Mouse (Mus musculus) gastrocnemius, postnatal 10 days (tissue): Measurements from ENCODE around the gene Slc12a4. TPM values are rescaled to one million over a fixed set of nuclear protein-coding genes. Genes with fewer than 3 reads are reported as not detected.
A peak's percentile ranks its signal among the peaks of the same experiment; 100 is the strongest.
"Not testable (repeated sequence)": the region's sequence is repeated elsewhere in the genome, so short reads cannot be mapped to it uniquely, and the experiment has no call there.

Source experiments
- DNase-seq: peaks from one replicate; pipeline ENCODE4 v3.0.0; 2021; ENCODE audit warnings: mixed read lengths
- long read RNA-seq, 2 experiments: library from polyadenylated mRNA; stranded (forward); transcript quantifications; one replicate each; pipeline ENCODE4 v2.0.0; 2021
- total RNA-seq, 2 experiments: library from RNA; stranded (reverse); gene quantifications; 2 replicates each; pipeline ENCODE4 v1.2.3; 2021

Gene Slc12a4
- total RNA-seq: 10 to 100 TPM; 18.7 to 26.6 TPM
- long read RNA-seq, experiment 1, transcript Slc12a4-202 (24 exons, 3,755 nt): major isoform, 53 of 79 reads
- long read RNA-seq, experiment 1, partial matches to known transcripts: 5 of 79 reads
- long read RNA-seq, experiment 1, other reads (novel, unspliced or antisense): 18 of 79 reads
- long read RNA-seq, experiment 2, transcript Slc12a4-202 (24 exons, 3,755 nt): major isoform, 30 of 40 reads
- long read RNA-seq, experiment 2, partial matches to known transcripts: 5 of 40 reads
- long read RNA-seq, experiment 2, other reads (novel, unspliced or antisense): 5 of 40 reads

DNA sequence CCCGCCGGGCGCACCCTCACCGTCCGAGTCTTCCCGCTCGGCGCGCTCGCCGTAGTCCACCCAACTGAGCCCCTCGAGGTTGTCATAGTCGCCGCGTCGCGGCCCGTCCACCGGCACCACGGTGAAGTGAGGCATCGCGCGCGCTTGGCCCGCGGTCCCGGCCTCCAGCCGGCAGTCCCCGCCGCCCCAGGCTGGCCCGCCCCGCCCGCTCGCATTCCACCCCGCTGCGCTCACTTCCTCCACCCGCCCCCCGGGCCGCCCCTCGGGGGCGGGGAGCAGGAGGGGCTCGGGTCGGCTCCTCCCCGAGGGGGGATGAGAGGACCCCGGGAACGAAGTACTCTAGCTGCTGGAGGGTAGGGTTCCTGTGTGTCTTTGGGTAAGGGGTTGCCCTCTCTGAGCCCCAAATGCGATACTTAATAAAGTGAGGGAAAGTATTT lies at the start of gene Slc12a4:
Gene Slc12a4 (minus strand): TSS at position 193 of the 437 bp plus-strand sequence.
- DNase-seq: peak; percentile 83

DNA sequence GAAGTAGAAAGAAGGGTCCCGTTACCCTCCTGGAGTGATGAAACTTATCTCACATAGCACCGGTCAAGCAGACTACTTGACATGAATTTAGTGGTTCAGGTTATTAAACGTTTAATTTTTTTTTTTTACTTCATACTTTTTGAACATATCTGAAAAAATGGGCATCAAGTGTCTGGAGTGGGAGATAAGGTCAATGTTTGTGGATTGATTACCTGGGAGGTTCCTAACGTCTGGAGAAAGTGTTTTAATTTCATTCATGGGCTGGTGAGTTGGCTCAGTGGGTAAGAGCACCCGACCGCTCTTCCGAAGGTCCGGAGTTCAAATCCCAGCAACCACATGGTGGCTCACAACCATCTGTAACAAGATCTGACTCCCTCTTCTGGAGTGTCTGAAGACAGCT lies 46.3 kb upstream of the Slc12a4 start:
- not testable (repeated sequence) for DNase-seq

DNA sequence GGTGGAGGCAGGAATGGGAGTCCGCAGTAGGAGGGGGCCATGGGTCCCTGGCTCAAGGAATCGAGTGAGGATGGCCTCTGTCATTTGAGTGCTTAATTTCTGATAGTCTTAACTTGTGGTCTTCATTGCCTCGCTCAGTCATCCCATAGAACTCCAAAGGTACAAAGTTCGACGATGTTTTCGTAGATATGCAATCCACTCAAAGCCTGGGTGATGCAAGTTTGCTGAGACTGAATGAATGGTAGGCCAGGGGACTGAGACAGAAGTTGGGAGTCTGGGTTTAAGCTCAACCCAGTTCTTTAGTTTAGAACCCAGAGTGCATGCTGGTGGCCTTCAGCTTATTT lies 45.7 kb upstream of the Slc12a4 start, which contains the start of gene Ddx28:
Gene Ddx28 (minus strand): TSS at position 240 of the 344 bp plus-strand sequence.
- DNase-seq: no peak

DNA sequence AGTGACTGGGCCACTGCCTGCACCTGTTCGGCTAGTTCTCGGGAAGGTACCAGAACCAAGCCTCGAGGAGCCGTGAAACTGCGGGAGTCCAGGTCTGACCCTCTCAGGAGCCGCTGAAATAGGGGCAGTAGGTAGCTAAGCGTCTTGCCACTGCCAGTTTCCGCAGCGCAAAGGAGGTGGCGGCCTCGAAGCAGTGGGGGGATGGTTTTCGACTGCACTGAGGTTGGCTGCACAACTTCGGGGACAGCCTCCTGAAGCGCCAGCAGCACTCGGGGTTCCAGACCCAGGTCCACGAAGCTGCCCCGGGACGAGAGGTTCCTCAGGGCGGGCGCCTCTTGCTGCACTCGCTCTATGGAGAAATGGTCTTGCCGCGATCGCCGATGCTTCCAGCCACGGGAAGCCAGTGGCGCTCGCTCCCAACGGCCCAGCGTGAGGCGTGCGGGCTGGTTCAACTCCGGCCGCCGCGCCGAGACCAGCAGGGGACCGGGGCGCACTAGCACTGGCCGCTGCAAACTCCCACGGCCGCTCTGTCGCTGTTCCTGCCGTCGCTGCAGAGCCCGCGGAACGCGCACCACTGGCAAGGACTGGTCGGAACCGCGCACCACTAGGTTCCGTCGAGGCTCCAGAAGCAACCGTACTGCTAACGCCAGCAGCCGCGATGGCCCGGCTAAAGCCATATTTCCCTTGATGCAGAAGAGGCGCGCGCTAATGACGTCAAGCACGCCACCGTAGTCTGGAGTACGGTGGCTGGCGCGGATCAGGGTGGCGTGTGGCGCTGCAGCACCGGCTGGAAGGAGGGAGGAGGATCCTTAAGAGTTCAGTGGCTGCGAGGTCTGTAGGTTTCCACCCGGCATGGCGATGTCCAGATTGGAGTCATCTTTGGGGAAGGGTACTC lies 45.1 kb upstream of the Slc12a4 start:
- DNase-seq: peak; percentile 91

DNA sequence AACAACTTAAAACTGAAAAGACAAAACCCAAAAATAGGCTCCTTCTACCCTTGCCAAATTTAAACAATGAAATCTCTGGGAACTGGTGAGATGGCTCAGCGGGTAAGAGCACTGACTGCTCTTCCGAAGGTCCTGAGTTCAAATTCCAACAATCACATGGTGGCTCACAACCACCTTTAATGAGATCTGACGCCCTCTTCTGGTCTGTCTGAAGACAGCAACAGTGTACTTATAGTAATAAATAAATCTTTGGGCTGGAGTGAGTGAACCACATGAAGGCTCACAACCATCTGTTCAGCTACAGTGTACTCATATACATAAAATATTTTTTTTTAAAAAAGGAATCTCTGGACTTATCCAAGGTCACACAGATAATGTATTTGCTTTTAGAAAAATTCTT lies 42.0 kb upstream of the Slc12a4 start:
- not testable (repeated sequence) for DNase-seq

DNA sequence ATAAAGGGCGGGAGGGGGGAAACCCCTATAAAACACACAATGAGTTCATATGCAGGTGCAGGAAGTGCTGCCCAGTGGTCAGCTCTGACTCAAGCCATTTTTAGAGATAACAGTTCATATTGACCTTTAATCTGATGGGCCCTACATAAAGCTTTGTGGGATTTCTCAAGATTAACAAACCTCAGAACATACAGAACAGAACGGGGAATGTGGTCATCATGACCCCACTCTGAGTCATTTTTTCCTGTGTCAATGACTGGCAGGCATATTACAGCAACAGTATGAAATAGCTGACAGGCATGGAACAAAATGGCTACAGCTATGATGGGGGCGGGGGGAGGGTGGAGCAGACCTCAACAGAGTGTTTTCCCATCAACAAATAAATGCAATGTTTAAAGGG lies 41.2 kb upstream of the Slc12a4 start:
- no peak for DNase-seq

DNA sequence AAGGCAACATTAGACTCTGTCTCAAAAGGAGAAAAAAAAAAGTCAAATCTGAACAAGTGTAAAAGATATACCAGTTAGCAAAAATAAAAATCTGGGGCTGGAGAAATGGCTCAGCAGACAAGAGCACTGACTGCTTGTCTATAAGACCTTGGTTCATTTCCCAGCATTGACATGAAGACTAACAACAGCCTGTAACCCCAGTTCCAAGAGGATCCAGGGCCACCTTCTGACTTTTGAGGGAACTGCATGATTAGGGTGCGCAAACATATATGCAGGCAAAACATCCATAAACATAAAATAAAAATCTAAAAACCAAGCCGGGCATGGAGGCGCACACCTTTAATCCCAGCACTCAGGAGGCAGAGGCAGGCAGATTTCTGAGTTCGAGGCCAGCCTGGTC lies 40.5 kb upstream of the Slc12a4 start:
- DNase-seq: no peak

DNA sequence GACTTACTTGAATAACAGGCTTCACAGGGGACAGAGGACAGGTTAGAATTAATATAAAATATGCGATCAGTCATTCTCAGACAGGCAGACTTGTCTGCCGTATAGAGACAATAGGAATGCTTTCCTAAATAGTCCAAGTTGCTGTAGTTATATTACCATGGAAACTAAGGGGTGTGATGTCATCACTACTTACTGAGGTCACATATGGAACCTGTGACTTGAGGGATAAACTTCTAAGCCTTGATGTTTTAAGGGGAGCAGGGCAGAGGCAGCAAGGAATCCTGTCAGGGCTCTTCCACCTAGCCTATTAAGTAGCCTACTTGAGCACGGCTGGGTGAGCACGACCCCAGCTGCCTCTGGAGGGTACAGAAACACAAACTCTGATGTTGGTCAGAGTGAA lies 40.0 kb upstream of the Slc12a4 start, which contains the start of gene Dpep2nb:
Gene Dpep2nb (minus strand): TSS at position 101 of the 400 bp plus-strand sequence.
- DNase-seq: no peak

DNA sequence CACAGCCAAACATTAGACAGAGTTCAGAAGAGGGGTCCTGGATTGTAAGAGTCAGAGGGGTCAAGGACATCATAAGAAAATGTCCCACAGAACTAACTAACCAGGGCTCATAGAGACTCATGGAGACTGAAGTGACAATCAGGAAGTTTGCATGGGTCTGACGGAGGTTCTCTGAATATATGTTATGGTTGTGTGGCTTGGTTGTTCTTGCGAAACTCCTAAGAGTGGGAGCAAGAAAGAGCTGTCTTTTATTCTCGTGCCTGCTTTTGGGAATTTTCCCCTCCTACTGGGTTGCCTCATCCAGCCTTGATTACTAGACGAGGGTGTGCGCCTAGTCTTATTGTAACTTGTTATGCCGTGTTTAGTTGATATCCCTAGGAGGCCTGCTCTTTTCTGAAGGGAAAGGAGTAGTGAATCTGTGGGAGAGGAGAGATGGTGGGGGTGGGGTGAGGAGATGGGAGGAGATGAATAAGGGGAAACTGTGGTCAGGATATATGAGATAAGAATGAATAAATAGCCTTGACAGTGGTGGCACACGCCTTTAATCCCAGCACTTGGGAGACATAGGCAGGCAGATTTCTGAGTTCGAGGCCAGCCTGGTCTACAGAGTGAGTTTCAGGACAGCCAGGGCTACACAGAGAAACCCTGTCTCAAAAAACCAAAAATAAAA lies 38.8 kb upstream of the Slc12a4 start:
- no peak for DNase-seq

DNA sequence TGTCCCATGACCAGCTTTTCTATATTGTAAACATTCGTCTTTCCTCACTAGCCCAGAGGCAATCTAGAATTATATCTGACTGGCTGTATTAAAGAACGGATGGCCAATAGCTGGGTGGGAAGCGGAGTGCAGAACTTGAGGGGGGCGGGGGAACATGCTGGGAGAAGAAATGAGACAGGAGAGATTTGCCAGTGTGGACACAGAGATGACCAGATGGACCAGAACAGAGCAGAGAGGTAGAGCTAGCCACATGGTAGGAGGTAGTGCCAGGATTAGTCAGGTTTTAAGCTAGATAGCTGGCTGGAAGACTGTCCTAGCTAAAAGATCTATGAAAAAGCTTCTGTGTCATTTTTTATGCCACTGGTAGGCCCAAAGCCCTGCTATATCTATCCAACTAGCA lies 36.0 kb upstream of the Slc12a4 start:
- DNase-seq: no peak

DNA sequence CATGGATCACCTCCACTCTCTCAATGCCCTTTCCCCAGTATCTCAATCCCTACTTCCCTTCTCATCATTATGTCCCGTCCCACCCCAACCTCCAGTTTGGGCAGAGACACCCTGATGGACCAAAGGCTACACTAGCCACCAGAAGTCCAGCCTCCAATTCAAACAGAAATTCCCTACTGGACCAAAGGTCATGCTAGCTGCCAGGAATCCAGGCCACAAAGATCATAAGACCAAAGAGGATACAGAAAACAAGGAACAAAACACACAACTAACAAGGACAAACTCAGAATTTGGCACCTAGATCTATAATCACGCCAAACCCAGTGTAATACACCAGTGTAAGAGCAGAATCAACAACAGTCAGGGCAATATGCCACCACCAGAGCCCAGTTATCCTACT lies 33.1 kb upstream of the Slc12a4 start:
- DNase-seq: no peak

DNA sequence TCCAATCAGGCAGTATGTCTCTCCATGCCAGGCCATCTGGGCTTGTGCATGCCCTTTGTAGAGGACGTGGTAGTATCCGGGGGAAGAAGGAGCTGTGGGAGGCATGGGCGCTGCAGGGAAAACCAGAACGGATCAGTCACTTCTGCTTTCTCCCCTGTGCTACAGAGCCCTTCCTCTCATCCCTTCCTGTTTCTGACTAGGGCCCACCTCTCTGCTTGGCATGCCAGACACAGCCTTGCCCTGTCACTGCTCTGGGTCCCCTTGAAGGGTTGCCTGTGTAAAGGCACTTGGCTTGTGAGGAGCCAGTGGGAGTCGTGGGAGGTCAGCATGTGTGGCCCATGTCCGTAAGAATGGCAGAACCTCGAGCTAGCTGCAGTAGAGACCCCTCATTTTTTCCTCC lies 30.5 kb upstream of the Slc12a4 start:
- DNase-seq: no peak

DNA sequence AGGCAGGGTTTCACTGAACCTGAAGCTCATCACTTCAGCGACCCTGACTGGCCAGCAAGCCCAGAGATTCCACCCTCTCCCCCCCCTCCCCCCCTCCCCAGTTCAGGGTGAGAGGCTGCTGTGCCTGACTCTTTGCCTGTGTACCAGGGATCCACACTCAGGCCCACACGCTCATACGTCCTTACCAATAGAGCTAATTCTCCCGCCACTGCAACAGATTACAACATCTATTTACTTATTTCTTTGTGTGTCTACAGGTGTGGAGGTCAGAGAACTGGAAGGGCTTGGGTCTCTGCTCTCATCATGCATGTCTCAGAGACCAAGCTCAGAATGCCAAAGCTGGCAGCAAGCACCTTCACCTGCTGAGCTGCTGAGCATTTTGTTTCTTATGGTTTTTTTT lies 27.3 kb upstream of the Slc12a4 start:
- DNase-seq: no peak

DNA sequence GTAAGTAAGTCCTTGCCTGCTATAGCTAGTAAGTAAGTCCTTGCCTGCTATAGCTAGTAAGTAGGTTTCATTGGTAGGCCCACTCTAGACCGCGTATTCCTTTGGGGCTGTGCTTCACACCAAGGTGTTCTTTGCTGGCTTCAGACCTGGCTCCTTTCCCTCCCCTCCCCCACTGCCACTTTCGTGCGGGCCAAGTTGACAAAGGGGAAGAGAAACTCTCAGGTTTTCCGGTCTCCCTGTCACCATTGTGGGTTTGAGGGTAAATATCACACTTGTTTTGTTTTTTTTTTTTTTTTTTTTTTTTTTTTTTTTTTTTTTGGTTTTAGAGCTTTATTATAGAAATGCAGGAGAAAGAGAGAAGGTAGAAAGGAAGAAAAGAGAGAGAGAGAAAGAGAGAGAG lies 26.6 kb upstream of the Slc12a4 start:
- DNase-seq: no peak

DNA sequence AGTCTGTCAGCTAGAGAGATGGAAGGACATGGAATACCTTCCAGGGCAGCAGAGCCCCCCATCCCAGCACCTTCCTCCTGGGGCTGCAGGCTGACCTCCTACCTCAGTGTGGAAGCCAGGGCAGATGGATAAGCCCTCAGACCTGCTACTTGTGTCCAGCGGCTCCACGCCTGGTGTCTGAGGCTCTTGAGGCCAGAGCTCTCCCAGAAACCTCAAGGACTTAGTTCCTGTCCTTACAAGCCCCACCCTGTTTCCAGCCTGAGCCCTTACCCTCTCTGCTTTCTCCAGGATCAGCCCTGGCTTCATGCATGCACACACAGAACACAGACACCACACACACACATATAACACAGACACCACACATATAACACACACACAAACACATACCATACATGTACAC lies 25.6 kb upstream of the Slc12a4 start:
- DNase-seq: no peak

DNA sequence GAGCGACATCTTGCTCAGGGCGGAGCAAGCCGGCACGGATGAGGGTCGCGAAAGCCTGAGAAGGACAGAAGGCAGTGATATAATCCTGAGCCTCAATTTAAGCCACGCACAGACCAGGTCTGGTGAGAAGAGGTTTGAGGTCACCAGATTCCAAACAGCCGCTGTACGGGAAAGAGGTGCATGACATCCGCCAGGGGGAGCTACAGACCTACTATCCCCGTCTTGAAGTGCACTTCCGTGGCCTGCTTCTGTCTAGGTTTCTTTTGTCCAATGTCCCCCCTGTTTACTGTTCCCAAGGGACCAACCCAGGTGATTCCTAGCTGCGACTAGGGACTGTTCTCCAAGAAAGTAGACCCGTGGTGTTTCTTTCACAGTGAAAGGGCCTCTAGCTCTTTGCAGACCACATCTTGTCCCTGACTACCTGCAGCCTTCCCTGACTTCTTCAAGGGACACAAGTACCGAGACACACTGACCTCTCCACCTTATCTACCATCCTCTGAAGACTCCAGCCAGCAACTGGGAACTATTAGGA lies 25.0 kb upstream of the Slc12a4 start, which contains the start of gene Dus2:
Gene Dus2 (plus strand): TSS at position 482 of the 532 bp plus-strand sequence.
- DNase-seq: peak; percentile 88

DNA sequence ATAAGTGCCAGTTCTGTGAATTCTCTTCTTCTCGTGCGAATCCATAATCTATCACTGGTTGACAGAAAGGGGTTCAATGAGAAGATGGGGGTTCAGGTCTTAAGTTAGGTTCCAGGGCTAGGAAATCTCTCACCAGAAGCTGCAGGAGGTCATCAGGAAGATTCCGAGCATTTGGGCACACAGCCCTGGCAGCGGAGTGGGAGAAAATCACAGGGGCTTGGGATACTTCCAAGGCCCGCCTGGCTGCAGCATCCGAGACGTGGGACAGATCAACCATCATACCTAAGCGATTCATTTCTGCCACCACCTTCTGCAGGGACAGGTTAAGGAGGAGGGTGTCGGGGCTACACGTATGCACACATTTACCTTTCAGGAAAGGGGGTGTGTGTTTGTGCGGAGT lies 22.6 kb upstream of the Slc12a4 start:
- no peak for DNase-seq

DNA sequence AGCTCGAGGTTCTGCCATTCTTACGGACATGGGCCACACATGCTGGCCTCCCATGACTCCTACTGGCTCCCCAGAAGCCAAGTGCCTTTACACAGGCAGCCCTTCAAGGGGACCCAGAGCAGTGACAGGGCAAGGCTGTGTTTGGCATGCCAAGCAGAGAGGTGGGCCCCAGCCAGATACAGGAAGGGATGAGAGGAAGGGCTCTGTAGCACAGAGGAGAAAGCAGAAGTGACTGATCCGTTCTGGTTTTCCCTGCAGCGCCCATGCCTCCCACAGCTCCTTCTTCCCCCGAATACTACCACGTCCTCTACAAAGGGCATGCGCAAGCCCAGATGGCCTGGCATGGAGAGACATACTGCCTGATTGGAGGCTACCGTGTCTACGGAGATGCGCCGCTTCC lies 17.5 kb upstream of the Slc12a4 start:
- DNase-seq: not testable (repeated sequence)

DNA sequence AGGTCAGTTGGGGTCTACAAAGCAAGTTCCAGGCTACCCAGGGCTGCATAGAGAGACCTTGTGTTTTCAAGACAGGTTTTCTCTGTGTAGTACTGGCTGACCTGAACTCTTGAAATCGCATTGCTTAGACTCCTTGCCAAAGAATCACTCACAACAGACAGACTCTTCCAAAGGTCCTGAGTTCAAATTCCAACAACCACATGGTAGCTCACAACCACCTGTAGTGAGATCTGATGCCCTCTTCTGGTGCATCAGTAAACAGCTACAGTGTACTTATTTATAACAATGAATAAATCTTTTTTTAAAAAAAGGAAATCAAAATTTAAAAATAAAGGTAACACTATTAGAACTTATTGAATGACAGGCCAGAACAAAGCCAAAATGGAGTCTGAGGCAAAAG lies 15.2 kb upstream of the Slc12a4 start:
- DNase-seq: no peak

DNA sequence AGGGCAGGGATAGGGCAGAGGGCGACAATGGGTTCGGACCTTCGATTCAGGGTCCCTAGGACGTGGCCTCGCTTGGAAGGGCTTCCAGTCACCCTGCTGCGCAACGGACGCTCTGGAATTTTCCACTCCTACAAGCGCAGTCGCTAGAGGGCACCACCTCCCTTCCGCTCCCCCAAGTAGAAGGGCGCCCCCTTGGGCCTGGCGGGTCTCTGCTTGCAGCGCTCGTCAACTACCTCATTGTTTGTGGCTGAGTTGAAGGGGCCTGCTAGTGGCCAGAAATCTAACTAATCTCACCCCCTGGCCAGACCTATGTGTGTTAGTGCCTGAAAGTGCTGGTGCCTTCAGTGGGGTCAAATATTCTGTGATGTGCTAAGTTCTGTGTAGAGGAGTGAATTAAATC lies 13.4 kb upstream of the Slc12a4 start, which contains the start of gene Dpep3:
Gene Dpep3 (minus strand): TSS at position 105 of the 400 bp plus-strand sequence.
- no peak for DNase-seq

DNA sequence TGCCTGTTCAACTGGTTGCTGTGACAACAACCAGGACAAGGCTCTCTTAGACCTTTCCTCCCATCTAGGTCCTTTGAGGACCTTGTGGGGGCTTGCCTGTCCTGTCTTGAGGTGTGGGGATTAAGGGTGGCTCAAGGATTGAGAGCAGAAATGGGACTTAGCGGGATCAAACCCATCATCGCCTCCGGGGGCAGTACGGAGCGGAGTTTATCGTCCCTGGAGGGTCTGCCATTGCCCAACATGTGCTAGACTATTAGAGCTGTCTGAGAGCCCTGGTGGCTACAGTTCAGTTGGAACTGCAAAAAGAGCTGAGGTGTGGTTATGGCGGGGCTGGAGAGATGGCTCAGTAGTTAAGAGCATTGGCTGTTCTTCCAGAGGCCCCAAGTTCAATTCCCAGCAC lies 9.5 kb upstream of the Slc12a4 start:
- no peak for DNase-seq

DNA sequence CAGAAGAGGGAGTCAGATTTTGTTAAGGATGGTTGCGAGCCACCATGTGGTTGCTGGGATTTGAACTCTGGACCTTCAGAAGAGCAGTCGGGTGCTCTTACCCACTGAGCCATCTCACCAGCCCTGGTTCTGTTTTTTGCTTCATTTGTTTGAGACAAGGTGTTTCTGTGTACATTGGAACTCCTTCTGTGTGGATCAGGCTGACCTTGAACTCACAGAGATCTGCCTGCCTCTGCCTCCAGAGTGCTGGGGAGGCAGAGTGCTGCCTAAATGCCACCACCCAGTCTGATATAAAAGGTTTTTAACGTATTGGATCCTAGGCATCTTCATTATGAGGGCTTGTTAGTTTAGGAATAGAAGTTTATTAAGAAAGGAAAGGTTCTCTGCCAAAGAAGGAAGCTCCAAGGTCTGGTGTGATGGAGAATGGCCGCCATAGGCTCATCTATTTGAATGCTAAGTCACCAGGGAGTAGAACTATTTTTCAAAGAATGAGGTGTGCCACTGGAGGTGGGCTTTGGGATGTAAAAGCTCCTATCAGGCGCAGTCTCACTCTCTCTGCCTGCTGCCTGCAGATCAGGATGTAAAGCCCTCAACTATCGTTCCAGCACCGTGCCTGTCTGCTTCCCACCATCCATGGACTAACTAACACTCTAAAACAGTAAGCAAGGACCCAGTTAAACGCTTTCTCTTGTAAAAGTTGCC lies 5.3 kb upstream of the Slc12a4 start:
- DNase-seq: no peak
